Mouse (Mus musculus): Measurements from ENCODE around the gene Fam171a2. TPM values are rescaled to one million over a fixed set of nuclear protein-coding genes. Genes with fewer than 3 reads are reported as not detected.
"Not testable (repeated sequence)": the region's sequence is repeated elsewhere in the genome, so short reads cannot be mapped to it uniquely, and the experiment has no call there.

Fam171a2 gene
- polyA plus RNA-seq, 1 experiment: 6.9 TPM

DNA sequence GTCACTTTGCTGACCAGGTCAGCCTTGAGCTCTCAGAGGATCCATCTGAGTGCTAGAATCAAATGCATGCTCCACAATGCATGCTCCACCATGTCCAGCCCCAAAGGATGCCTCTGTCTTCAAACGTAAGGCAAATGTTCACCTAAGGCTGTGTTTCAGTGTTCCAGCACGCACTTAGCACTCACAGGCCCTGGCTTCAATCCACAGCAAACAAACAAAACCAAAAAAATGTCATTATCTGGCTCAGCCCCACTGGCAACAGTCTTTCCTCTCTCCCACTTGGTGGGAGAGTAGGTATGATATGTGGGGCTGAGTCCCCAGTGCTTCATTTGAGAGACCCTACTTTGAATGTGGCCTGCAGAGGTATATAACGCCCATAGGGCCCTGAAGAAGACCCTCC, 36.4 kb downstream of the Fam171a2 start:
- DNase-seq (ENCODE audit: low spot score): no peak

DNA sequence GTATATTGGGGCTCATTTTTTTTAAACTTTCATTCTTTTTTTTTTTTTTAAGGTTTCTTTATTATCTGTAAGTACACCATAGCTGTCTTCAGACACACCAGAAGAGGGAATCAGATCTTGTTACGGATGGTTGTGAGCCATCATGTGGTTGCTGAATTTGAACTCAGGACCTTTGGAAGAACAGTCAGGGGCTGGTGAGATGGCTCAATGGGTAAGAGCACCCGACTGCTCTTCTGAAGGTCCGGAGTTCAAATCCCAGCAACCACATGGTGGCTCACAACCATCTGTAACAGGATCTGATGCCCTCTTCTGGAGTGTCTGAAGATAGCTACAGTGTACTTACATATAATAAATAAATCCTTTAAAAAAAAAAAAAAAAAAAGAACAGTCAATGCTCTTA, 37.1 kb downstream of the Fam171a2 start:
- not testable (repeated sequence) for DNase-seq (ENCODE audit: low spot score)

DNA sequence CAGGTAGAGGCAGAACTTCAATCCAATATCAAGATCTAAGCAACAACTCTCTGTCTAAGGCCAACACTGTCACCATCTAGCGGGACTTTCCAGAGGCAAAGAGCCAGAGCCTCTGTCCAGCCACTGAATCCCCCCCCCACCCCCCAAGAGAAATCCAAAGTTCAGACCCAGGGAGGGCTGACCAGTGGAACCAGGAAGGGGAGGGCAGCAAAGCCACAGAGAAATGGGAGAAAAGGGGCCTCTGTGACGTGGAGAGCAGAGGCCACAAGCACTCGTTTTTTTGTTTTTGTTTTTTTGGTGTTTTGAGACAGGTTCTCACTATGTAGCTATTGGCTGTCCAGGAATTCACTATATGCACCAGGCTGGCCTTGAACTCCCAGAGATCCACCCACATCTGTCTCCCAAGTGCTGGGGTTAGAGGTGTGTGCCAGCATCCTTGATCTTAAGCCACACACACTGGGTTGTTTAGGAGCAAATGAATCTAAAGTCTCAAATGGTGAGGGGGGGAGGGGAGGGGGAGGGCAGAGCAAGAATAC, 37.6 kb downstream of the Fam171a2 start:
- no peak for DNase-seq (ENCODE audit: low spot score)

DNA sequence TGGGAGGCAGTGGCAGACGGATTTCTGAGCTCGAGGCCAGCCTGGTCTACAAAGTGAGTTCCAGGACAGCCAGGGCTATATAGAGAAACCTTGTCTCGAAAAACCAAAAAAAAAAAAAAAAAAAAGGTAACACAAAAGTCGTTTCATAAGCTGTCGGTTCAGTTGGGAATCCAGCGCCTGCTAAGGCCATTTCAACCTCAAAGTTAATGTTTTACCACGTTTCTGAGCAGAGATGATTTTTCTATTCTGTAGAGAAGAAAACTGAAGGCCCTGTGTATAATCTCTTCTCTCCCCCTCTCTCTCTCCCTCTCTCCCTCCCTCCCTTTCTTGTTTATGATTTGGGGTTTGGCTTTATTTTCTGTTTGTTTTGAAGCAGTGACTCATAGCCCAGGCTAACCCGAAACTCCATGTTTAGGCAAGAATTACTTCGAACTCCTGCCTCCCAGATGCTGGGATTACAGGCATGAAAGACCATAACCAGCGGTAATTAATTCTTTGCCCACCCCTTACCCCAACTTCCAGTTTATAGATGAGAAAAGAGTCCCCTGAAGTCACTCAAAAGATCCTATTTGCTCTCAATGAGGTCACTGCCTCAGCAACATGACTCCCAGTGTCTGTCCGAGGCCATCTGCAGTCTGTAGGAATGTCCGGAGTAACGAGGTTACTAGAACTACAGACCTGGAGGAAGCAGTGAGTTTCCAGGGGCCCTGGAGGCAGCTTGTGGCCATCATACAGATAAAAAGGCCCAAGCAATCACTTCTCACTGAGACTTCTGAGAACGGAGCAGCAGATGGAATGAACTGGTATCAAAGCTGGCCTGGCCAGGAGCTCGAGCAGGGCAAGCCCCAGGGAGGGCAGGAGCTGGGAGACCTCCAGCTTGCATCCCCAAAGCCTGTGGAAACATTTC, 38.3 kb downstream of the Fam171a2 start:
- no peak for DNase-seq (ENCODE audit: low spot score)

- DNase-seq (ENCODE audit: low spot score): peak; percentile 77
Measured at GRCm38 (mm10) chr11:102408344-102408876, 39.1 kb downstream of the Fam171a2 start.

DNA sequence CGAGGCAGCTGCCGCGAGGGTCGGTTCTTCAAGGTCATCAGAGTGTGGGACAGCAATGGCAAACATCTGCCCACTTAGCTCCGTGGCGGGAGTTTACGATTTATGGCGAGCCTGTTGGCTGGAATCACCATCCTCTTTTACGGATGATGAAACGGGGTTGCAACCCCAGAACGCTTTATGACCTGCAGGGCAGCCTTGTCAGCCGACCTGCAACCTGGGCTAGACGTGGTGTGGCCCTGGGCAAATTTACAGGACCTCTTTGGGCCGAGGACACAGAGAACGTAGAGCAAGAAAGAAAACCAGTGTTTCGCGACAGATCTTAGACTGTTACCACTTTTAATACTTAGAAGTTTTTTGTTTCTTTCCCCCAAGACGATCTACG, 39.7 kb downstream of the Fam171a2 start, which contains the start of gene Slc25a39:
Slc25a39 (minus strand) TSS at position 113 of the 382 bp plus-strand sequence.
- no peak for DNase-seq (ENCODE audit: low spot score)

DNA sequence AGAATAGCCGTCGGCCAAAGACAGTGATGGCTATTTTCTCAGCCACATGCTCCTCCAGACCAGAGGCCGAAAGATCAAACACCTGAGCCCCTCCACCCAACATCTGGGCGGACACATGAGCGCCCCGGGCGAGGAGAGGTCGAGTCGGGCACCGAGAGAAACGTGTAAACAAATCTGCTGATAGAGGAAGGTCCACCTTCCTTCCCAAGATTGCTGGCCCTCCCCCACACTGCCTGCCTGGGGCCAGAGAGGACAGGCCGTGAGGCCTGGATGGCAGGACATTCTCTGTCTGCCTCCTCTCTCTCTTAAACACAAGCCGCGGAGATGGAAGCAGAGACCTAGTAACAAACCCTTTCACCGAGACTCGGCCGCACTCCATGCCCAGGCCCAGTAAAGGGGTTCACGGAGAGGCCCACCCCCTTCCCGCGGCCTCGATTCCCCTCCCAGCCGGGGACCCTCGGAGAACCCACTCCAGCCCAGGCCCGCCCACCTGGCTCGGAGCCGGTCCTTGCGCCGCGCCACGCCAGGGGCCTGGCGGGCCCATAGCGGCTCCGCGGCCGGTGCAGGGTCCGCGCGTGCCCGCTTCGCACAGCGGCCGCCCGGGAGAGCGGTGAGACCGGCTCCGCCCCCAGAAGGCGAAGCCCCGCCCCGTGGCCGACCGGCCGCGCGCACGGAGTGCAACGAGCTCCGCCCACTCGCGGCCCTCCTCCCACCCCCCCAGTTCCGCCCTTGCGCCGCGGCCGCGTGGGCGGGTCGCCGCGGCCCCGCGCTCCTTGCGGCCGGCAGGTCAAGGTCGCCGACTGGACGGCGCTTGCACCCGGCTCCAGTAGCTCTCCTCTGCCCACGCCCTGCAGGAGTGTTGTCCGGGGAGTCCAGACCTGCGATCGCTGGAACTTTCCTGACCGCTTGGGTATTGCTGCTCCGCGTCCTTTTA, 40.3 kb downstream of the Fam171a2 start:
- peak; percentile 90 for DNase-seq (ENCODE audit: low spot score)

- no peak for DNase-seq (ENCODE audit: low spot score)
Measured at GRCm38 (mm10) chr11:102406401-102406800, 41.1 kb downstream of the Fam171a2 start.

- DNase-seq (ENCODE audit: low spot score): no peak
Measured at GRCm38 (mm10) chr11:102405544-102406285, 41.8 kb downstream of the Fam171a2 start.

DNA sequence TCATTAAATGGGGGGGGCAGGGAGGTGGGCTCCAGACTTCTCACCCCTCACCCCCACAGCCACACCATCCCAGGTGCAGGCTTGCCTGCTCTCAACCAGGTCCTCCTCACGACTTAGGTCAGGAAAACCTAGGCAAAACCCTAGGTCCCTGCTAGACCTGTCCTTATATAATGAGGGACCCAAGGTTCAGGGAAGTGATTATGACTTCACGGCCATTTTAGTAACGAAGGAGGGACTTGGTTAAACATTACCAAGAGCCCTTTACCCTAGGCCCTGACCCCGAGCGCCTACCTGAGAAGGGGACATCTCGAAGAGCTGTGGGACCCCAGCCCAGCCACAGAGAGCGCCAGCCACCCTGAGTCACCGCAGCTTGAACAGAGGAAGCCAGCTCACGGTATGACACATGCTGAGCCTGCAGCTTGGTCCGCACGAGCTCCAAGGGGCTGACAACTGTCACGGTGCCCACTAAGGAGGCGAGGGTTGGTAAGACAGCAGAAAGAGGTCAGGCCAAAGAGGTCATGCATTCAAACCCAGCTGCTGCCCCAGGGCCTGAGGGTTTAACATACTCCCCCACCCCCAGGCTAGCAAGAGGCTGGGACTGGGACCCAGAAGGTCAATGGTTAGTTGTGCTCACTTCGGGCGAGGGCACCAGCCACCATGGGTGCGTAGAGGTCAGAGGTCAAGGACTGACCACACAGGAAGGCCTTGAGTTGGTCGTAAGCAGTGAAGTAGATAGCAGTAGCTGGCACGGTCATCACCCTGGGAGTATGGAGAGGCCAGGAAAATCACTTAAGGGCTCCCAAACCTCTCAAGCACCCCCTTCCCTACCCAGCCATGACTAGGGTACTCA, 43.1 kb downstream of the Fam171a2 start:
- DNase-seq (ENCODE audit: low spot score): no peak

GRCm38 (mm10) chr11:102403657-102404056, 43.8 kb downstream of the Fam171a2 start:
- no peak for DNase-seq (ENCODE audit: low spot score)

GRCm38 (mm10) chr11:102401898-102402500, 45.5 kb downstream of the Fam171a2 start:
- DNase-seq (ENCODE audit: low spot score): no peak

DNA sequence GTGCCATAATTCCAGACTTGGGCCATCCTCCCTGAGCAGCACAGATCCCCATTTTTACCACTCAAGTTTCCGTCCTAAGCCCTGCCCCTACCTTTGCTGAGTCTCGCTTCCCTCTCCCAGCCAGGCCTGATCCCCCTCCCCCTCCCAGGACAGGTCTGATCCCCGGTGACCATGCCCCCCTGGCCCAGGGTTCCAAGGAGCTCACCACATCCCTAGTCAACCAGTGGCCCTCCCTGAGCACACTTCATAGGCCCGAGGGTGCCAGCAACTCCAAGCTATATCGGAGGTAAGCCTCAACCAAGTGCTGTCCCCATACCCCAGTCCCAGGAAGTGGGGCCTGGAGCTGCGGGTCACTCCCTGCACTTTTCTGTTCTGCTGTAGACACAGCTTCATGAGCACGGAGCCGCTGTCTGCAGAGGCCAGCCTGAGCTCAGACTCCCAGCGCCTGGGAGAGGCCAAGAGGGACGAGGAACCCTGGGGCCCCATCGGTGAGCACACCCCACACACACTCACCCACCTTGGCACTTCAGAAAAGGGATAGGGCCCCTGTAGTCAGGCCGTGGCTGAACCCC, 46.9 kb downstream of the Fam171a2 start:
- DNase-seq (ENCODE audit: low spot score): no peak

- DNase-seq (ENCODE audit: low spot score): no peak
Measured at GRCm38 (mm10) chr11:102399610-102400072, 47.8 kb downstream of the Fam171a2 start.

- DNase-seq (ENCODE audit: low spot score): no peak
Measured at GRCm38 (mm10) chr11:102399107-102399506, 48.4 kb downstream of the Fam171a2 start.

DNA sequence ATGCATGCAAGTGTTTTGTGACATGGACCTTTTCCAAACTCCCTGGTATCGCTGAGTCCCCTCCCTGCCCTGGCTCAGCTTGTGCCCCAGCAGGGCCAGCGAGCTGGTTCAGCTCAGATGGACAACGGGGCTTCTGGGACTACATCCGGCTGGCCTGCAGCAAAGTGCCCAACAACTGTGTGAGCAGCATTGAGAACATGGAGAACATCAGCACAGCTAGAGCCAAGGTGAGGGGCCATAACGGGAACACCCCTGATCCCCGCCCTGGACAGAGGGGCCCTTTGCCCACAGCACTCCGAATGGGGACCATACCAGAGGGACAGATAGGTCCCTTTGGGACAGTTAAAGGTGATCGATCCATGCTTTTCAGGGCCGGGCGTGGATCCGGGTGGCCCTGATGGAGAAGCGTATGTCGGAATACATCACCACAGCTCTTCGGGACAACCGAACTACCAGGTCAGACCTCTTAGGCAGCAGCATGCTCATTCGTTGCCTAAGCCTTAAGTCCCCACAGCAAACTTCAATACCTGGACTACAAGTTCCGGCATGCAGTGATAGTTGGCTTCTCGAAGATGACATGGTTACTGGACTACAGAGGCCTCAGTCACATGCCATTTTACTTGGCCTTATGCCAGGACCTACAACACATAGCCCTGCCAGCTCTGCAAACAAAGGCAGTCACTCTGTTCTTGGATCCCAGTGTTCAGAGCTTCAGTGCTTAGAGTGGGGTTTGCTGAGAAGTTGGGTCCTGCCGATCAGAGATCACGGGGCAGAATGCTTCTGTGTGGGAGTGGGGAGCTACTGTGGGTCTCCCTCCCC, 49.3 kb downstream of the Fam171a2 start:
- DNase-seq (ENCODE audit: low spot score): no peak

DNA sequence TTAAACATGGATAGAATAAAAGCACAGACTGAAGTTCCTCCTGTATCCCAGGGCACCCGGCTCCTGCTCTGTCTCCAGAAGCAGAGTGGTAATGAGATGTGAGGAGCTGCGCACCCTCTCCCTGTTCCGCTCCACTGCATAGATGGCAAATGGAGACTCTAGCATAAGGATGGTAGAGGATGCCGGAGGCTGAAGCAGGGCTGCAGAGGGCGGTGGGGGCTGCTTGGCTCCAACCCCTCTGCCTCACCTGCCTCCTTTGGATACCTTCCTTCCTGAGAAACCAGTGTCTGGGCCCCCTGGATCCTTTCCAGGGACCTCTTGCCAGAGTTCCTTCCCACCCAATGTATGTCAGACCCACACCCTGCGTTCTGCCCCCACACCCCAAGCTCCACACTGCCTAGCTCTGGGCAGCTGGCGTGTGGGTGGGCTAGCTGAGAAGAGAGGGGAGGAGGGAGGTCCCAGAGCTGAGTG, 50.8 kb downstream of the Fam171a2 start:
- DNase-seq (ENCODE audit: low spot score): no peak

GRCm38 (mm10) chr11:102396263-102396662, 51.2 kb downstream of the Fam171a2 start:
- DNase-seq (ENCODE audit: low spot score): no peak
